Mouse (Mus musculus) layer of hippocampus, adult 9-11 months (tissue): ENCODE data around the gene Calr.

ENCODE experiments used
- DNase-seq: peaks from one replicate; pipeline ENCODE4 v3.0.0; 2022

The Calr gene

DNA sequence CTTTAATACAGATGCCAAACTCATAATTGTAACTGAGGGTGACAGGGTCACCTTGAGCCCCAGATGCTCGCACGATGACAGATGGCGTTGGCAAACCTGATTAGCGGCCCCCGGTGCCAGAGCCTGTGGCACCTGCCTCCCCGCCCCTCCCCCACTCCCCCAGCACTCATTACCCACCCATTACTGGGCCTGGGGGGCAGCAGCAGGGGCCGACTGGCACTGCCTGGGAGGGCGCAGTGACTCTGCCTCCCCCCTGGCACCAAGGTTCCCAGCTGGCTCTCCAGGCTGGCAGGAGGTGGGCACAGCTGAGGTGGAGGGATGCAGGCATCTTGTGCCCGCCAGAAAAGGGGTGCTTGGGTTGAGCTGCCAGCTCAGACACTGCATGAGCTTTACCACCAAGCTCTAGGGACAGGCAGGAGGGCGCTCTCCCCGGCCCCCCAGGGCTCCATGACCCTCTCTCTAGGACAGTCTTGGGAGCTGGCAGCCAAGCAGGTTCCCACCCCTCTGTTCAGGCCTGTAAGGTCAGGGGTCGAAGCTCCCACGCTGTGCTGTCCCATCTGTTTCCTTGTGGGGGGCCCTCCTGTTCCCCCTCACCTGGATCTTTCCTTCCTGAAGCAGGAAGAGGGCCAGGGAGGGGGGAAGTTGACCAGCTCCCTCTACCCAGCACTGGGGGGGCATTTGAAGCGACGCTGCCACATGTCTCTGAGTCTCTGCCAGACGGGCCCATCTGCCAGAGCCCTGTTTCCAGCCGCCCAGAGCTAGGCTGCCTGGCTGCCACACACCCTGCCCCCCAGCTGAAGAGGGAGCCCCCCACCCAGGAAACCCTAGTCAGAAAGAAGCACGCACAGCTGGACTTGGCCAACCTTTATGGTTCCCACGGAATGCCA, 31.9 kb downstream of the Calr start:
- no peak for DNase-seq

DNA sequence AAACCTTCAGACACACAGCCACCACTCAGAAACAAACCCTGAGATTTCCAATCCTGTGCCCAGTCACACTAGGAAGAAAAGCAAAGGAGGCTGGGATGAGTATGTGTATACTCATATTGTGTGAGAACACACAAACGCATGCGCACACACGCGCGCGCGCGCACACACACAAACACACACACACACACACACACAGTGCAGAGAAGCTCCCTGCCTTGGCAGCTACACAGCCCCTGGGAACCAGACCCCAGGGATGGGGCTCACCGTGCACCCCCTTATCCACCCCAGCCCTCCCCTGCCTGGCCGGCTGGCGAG, 32.5 kb downstream of the Calr start:
- no peak for DNase-seq

- no peak for DNase-seq
Observed at GRCm38 (mm10) chr8:84813830-84814229, 32.9 kb downstream of the Calr start.

DNA sequence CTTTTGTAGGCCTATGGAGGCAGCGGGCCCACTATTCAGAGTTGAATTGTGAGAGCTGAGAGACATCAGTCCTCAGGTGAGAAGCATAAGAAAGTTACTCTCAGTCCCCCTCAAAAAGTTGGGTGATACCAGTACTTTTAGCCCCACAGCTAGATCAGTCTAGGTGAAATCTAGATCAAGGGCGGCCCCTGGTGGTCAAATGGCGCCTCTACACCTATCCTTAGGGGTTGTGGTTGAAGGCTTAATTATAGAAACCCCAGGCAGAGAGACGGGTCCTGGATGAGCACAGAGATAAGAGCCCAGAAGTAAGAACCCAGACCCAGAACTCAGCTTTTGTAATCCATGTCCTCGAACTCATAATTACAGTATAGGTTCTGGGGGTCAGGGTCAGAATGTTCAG, 33.7 kb downstream of the Calr start:
- no peak for DNase-seq

GRCm38 (mm10) chr8:84811303-84811702, 35.4 kb downstream of the Calr start:
- no peak for DNase-seq

GRCm38 (mm10) chr8:84810896-84811295, 35.8 kb downstream of the Calr start:
- DNase-seq, result peak; percentile 96

GRCm38 (mm10) chr8:84809941-84810280, 36.8 kb downstream of the Calr start:
- DNase-seq, result no peak

GRCm38 (mm10) chr8:84809109-84809940, 37.4 kb downstream of the Calr start:
- no peak for DNase-seq

GRCm38 (mm10) chr8:84806031-84806430, 40.7 kb downstream of the Calr start:
- DNase-seq, result no peak

- DNase-seq, result peak; percentile 65
Observed at GRCm38 (mm10) chr8:84799999-84800831, 46.5 kb downstream of the Calr start, which contains the start of gene Nfix. TSS of gene Nfix (minus strand) at chr8:84800344.

DNA sequence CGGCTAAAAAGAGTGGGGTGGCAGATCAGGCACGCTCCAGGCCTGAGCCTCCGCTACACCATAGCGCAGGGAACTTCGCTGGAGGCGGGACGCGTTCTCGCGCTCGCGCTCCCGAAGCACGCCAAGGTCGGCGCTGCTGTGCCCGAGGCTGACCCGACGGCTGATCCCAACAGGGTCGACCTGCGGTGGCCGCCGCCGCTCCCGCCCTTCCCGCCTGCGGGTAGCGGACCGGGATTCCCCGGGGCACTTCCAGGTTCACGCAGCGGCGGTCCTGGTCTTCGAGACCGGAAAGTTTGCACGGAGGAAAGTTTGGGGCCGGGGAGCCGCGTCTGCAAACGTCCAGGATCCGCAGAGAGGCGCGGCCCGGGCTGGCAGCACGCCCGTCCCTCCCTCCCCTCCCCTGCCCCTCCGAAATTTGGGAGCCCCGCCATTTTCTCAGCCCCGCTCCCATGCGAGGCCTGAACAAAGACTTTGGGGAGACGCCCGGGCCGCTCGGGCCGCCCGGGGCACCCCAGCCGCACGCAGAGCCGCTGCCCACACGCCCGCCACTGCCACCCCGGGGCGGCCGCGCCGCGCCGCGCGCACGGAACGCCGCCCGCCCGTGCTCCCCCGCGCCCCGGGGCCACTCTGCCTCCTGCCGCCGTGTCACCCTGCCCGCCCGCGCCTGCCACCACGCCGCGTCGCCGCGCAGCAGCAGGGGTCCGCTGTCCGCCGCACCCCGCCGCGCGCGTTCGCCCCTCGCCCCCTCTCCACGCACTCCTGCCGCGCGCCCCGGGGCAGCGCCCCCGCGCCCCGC, 47.4 kb downstream of the Calr start:
- DNase-seq, result no peak

DNA sequence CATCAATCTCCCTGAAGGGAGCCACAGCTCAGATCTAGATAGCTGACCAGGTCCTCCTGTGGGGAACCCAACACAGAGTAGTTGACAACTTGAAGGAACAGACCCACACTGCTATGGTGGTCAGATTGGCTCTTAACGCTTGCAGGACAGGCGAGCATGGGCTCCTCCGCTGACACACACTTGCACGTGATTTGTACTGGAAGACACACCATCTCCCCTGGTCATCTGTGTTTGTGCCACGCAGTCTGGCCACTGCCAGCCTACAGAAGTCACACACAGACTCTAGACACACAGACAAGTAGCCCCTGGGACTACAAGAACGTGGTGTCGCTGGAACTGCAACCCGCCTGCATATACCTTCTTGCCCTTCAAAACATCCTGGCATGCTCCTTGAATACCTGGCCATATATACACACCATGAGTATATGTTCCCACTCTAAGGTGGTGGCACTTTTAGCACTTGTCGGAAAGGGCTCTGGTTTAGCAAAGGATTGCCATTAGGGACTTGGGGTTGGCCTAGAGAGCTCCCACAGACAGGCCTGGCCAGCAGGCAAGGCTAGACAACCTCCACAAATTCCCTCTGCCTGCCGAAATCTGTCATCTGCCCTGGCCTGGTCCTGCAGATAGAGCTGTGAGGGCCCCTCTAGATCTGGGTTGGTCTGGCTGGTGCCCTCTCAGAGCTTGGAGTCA, 48.1 kb downstream of the Calr start:
- DNase-seq, result no peak

DNA sequence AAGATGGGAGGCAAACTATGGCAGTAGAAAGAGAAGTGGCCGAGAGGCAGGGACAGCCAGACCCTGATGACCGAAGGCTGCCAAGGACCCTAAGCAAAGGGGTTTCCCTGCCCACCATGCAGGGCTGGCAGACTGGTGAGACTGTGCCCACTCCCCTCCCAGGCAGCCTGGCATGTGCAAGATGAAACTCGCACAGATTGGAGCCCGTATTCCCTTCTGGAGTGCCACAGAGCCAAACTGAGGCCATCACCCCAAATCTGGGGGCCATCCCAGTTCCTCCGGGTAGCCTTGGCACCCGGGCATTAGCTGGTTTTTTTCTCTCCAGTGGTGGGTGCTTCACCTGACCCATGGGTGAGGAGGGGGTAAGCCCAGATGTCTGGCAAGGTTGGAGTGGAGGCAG, 48.8 kb downstream of the Calr start:
- DNase-seq, result no peak

DNA sequence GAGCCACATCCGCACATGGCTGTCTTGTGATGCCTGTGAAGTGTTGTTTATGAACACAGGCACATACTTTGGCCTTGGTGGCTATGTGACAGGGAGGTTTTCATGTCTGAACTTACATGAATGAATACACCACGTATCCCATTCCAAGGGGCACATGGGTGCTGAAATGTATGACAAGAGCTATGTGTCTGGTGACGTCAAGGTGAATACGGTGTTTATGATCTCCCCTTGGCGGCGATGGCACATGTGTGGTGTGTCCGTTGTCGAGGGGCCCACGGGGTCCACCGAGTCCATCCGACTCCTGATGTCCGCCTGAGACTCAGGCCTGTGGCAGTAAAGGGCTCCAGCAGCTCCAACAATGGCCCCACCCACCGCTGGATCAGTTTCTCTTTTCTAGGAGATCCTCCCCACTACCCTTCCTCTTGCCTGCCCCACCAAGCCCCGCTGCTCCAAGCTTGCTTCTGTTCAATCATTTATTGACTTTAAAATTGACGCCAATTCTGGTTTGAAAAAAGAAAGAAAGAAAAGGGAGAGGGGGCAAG, 49.4 kb downstream of the Calr start:
- DNase-seq, result no peak

DNA sequence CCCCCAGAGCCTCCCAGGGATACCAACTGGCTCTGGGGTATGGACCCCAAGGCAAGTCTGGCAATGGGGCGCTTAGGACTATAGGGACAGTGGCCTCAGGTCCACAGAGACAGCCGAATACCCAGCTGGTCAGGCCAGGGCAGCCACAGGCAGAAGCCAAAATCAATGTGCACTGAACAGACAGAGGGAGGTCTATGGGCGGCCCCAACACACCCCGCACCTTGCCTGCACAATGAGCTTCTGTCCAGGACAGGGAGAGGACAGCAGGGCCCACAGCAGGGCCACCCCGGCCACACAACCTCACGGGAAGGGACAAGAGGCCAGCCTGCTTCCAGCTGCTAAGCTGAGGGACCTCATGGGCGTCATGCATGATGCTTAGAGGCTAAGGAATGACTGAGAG, 52.2 kb downstream of the Calr start:
- no peak for DNase-seq

DNA sequence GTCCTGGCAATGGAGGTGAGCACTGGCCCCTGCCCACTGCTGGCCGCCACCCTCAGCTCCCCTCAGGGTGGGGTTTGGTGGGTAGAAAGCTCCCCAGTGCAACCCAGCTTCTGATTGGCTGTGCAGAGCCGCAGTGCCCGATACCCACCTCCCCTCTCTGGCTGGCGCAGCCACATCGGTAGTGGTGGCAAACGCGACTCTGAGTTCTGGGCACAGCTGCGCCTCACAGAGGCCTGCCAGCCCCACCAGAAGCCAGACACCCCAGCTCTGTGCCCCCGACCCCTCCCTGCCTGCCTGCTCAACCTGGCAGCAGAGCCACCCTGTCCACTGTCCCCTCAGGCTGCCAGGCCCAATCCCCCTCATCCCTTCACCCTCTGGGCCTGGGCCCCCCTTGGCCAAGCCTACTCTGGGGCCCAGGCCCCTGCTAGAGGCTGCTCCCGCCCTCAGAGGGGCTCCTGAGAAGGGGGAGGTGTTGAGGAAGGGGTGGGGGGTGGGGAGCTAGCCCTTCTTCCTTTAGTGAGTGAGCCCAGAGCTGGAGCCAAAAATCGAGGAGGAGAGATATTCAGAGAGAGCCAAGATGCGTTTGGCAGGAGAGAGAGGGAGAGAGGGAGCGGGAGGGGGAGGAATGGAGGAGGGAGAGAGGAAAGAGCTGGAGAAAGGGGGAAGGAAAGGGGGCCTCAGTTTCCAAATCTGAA, 52.8 kb downstream of the Calr start:
- peak; percentile 87 for DNase-seq

- DNase-seq, result peak; percentile 78
Observed at GRCm38 (mm10) chr8:84793134-84793533, 53.6 kb downstream of the Calr start.

GRCm38 (mm10) chr8:84792429-84792947, 54.2 kb downstream of the Calr start:
- no peak for DNase-seq
